23 mouse cellular contexts compared by ENCODE assay signal in genomic region chr6:54883424-54883823, GRCm38 (mm10).
DNase-seq lines count a peak whose midpoint lies in the region; ATAC-seq lines count a peak whose summit lies in the region.
"Had no signal": no experiment of that assay in that cellular context is flagged by ENCODE, and none has a peak within 500 bp of the region (broad histone marks: within the 10 kb centered on the region; RNA-seq: fewer than 3 reads in every experiment).

No protein-coding gene starts in this region.

- DNase-seq in kidney, adult 9 months, result peak; percentile 27
- DNase-seq in thymus, postnatal 0 days (ENCODE audit: low spot score), result no peak
- DNase-seq in hindbrain, embryonic 11.5 days (ENCODE audit: low spot score), result no peak
- DNase-seq: adrenal gland, adult 2 months; adrenal gland, postnatal 25 days; cerebellum, adult 11-12 months; cerebellum, adult 8-10 months; cerebellum, postnatal 10 days; cerebellum, postnatal 36 days; embryo, embryonic 11 days; gastrocnemius, postnatal 25 days had no signal

- H3K9me3 ChIP-seq in kidney, embryonic 15.5 days (replicated peaks), result no peaks in the 10 kb centered on the region
- no peaks in the 10 kb centered on the region for H3K9me3 ChIP-seq in intestine, embryonic 15.5 days
- H3K9me3 ChIP-seq in intestine, embryonic 16.5 days (ENCODE audit: control insufficient read depth, low read length), result no peaks in the 10 kb centered on the region
- no peaks in the 10 kb centered on the region for H3K9me3 ChIP-seq in hindbrain, embryonic 11.5 days (ENCODE audit: control insufficient read depth, low read length)
- H3K9me3 ChIP-seq: embryonic facial prominence, embryonic 10.5 days; embryonic facial prominence, embryonic 13.5 days; forebrain, embryonic 12.5 days; forebrain, embryonic 15.5 days; hindbrain, embryonic 13.5 days had no signal

- 0 out of 2 replicates have a peak, but pooled peaks cover 6% of the 10 kb centered on the region for H3K36me3 ChIP-seq in kidney, embryonic 15.5 days
- 0 out of 2 replicates have a peak, but pooled peaks cover 2% of the 10 kb centered on the region for H3K36me3 ChIP-seq in intestine, embryonic 15.5 days
- no peaks in the 10 kb centered on the region for H3K36me3 ChIP-seq in intestine, embryonic 16.5 days (ENCODE audit: control insufficient read depth, insufficient read depth, low read length)
- no peaks in the 10 kb centered on the region for H3K36me3 ChIP-seq in hindbrain, embryonic 11.5 days (ENCODE audit: control insufficient read depth, insufficient read depth, low read length)
- H3K36me3 ChIP-seq: forebrain, embryonic 12.5 days had no signal

- 65% methylated on average over 2 of the region's 2 CpGs for WGBS in kidney, embryonic 15.5 days
- 50% methylated on average over 2 of the region's 2 CpGs for WGBS in intestine, embryonic 15.5 days
- WGBS in intestine, embryonic 16.5 days, result 48% methylated on average over 2 of the region's 2 CpGs
- 83% methylated on average over 2 of the region's 2 CpGs for WGBS in hindbrain, embryonic 11.5 days

- no peaks in the 10 kb centered on the region for H3K27me3 ChIP-seq in kidney, embryonic 15.5 days
- H3K27me3 ChIP-seq in intestine, embryonic 15.5 days (replicated peaks), result no peaks in the 10 kb centered on the region
- no peaks in the 10 kb centered on the region for H3K27me3 ChIP-seq in intestine, embryonic 16.5 days (replicated peaks; ENCODE audit: control insufficient read depth, insufficient read depth, low read length)
- H3K27me3 ChIP-seq in hindbrain, embryonic 11.5 days (ENCODE audit: control insufficient read depth, insufficient read depth, low read length), result no peaks in the 10 kb centered on the region
- H3K27me3 ChIP-seq: embryonic facial prominence, embryonic 13.5 days; forebrain, embryonic 12.5 days; forebrain, embryonic 15.5 days; hindbrain, embryonic 13.5 days had no signal

- H3K9ac ChIP-seq in kidney, embryonic 15.5 days, result no peak overlapping the region
- no peak overlapping the region for H3K9ac ChIP-seq in intestine, embryonic 15.5 days
- H3K9ac ChIP-seq in intestine, embryonic 16.5 days (ENCODE audit: low read depth, low read length), result no peak overlapping the region
- no peak overlapping the region for H3K9ac ChIP-seq in hindbrain, embryonic 11.5 days (ENCODE audit: low read depth, low read length)
- H3K9ac ChIP-seq: embryonic facial prominence, embryonic 13.5 days; forebrain, embryonic 12.5 days; forebrain, embryonic 15.5 days; hindbrain, embryonic 13.5 days had no signal

- H3K27ac ChIP-seq in kidney, embryonic 15.5 days, result no peak overlapping the region
- no peak overlapping the region for H3K27ac ChIP-seq in intestine, embryonic 15.5 days
- H3K27ac ChIP-seq in intestine, embryonic 16.5 days (ENCODE audit: low read length), result no peak overlapping the region
- H3K27ac ChIP-seq in hindbrain, embryonic 11.5 days (ENCODE audit: low read depth, low read length), result no peak overlapping the region
- H3K27ac ChIP-seq: embryonic facial prominence, embryonic 10.5 days; embryonic facial prominence, embryonic 13.5 days; forebrain, embryonic 12.5 days; forebrain, embryonic 15.5 days; hindbrain, embryonic 13.5 days had no signal

- H3K4me2 ChIP-seq in kidney, embryonic 15.5 days, result no peak overlapping the region
- H3K4me2 ChIP-seq in intestine, embryonic 15.5 days (replicated peaks), result no peak overlapping the region
- H3K4me2 ChIP-seq in intestine, embryonic 16.5 days (ENCODE audit: low read depth, low read length), result no peak overlapping the region
- no peak overlapping the region for H3K4me2 ChIP-seq in hindbrain, embryonic 11.5 days (replicated peaks; ENCODE audit: low read depth, low read length)
- H3K4me2 ChIP-seq: embryonic facial prominence, embryonic 13.5 days; forebrain, embryonic 12.5 days; forebrain, embryonic 15.5 days; heart, embryonic 11.5 days; hindbrain, embryonic 13.5 days had no signal

- ATAC-seq in kidney, embryonic 15.5 days (replicated peaks; ENCODE audit: low FRiP score), result no peak
- peak; percentile 80 for ATAC-seq in intestine, embryonic 15.5 days
- ATAC-seq in intestine, embryonic 16.5 days, result peak; percentile 83
- ATAC-seq in hindbrain, embryonic 11.5 days (ENCODE audit: low FRiP score), result no peak
- ATAC-seq: CD4-positive, CD25-positive, alpha-beta regulatory T cell, adult 4 months; forebrain, embryonic 15.5 days; hindbrain, embryonic 16.5 days had no signal

- peaks cover 3% of the 10 kb centered on the region; the same call in 1 of the 2 replicates for H3K4me1 ChIP-seq in kidney, embryonic 15.5 days
- H3K4me1 ChIP-seq in intestine, embryonic 15.5 days (replicated peaks), result 0 out of 2 replicates have a peak, but pooled peaks cover 2% of the 10 kb centered on the region
- peaks cover 7% of the 10 kb centered on the region; the same call in 1 of the 2 replicates for H3K4me1 ChIP-seq in intestine, embryonic 16.5 days (ENCODE audit: control insufficient read depth, insufficient read depth, low read length)
- H3K4me1 ChIP-seq in hindbrain, embryonic 11.5 days (replicated peaks; ENCODE audit: control insufficient read depth, insufficient read depth, low read length), result no peaks in the 10 kb centered on the region
- H3K4me1 ChIP-seq: embryonic facial prominence, embryonic 13.5 days; forebrain, embryonic 12.5 days; hindbrain, embryonic 13.5 days had no signal

- no peak overlapping the region for H3K4me3 ChIP-seq in kidney, embryonic 15.5 days (replicated peaks)
- no peak overlapping the region for H3K4me3 ChIP-seq in intestine, embryonic 15.5 days (replicated peaks)
- H3K4me3 ChIP-seq in intestine, embryonic 16.5 days (ENCODE audit: low read length), result no peak overlapping the region
- no peak overlapping the region for H3K4me3 ChIP-seq in hindbrain, embryonic 11.5 days (ENCODE audit: low read depth, low read length)
- H3K4me3 ChIP-seq: embryonic facial prominence, embryonic 10.5 days; embryonic facial prominence, embryonic 13.5 days; erythroblast, embryonic 14.5 days; forebrain, embryonic 12.5 days; forebrain, embryonic 15.5 days; hindbrain, embryonic 13.5 days had no signal

Comparison
In these comparisons a context has a peak if more than half of its experiments do, and no peak if none do; other contexts are left out.
1. ATAC-seq: peak in intestine, embryonic 15.5 days (single experiment) and intestine, embryonic 16.5 days (single experiment); none in kidney, embryonic 15.5 days (single experiment) and hindbrain, embryonic 11.5 days (single experiment).